Mouse (Mus musculus) erythroblast, embryonic 14.5 days (primary cell): Measurements from ENCODE around the gene Pes1.

ENCODE experiments used
- GATA1 ChIP-seq: IDR thresholded peaks from 2 replicates; pipeline ENCODE4 v1.6.1; 2012; ENCODE audit warnings: low read length, inconsistent platforms, mixed read lengths
- TAL1 ChIP-seq: IDR thresholded peaks from 3 replicates; pipeline ENCODE4 v1.6.1; 2012; ENCODE audit warnings: low read length, inconsistent platforms, mixed read lengths

GRCm38 (mm10) chr11:3930931-3931330, 32.8 kb upstream of the Pes1 start:
- TF ChIP-seq GATA1 = no peak
- TF ChIP-seq TAL1 = no peak
